Mouse (Mus musculus) MEL (cell line): ENCODE measurements around the gene Top3a. TPM values are rescaled to one million over a fixed set of nuclear protein-coding genes. Genes with fewer than 3 reads are reported as not detected.

ENCODE experiments used
- DNase-seq: peaks from one replicate; pipeline ENCODE4 v3.0.0; 2011; ENCODE audit warnings: low read depth, low spot score
- H3K27ac ChIP-seq: 2 replicates; pipeline ENCODE4 v1.5.1; 2012; ENCODE audit warnings: low read depth, mild to moderate bottlenecking, control low read depth, low read length, moderate library complexity; ENCODE audit not compliant: control insufficient read depth
- H3K27me3 ChIP-seq, 2 experiments: fragments of 150-350 bp in 1 of 2; sonication (generic) in 1 of 2; 2 replicates each; pipeline ENCODE4 v1.6.1; 2012; ENCODE audit warnings: low read length in 2 of 2, mild to moderate bottlenecking in 2 of 2, improper control_type of control experiment in 1 of 2, moderate library complexity in 1 of 2; ENCODE audit not compliant: insufficient read depth in 2 of 2, control insufficient read depth in 1 of 2
- H3K36me3 ChIP-seq, 2 experiments: 2 replicates each; pipeline ENCODE4 v1.6.1; 2012 to 2014; ENCODE audit warnings: low read length in 2 of 2, improper control_type of control experiment in 1 of 2, inconsistent platforms in 1 of 2, mild to moderate bottlenecking in 1 of 2; ENCODE audit not compliant: insufficient read depth in 2 of 2, control insufficient read depth in 1 of 2
- H3K4me1 ChIP-seq, 2 experiments: fragments of 150-350 bp in 1 of 2; sonication (generic) in 1 of 2; 2 replicates each; pipeline ENCODE4 v1.6.1; 2012; ENCODE audit warnings: low read length in 2 of 2, improper control_type of control experiment in 1 of 2, mild to moderate bottlenecking in 1 of 2; ENCODE audit not compliant: insufficient read depth in 2 of 2, control insufficient read depth in 1 of 2
- H3K4me3 ChIP-seq, 2 experiments: fragments of 150-350 bp in 1 of 2; sonication (generic) in 1 of 2; 2 replicates each; pipeline ENCODE4 v1.5.1; 2012; ENCODE audit warnings: low read depth in 2 of 2, low read length in 2 of 2, mild to moderate bottlenecking in 2 of 2, moderate library complexity in 2 of 2, control low read depth in 1 of 2, improper control_type of control experiment in 1 of 2; ENCODE audit not compliant: control insufficient read depth in 1 of 2, insufficient read depth in 1 of 2
- H3K79me2 ChIP-seq: 2 replicates; pipeline ENCODE4 v1.6.1; 2012; ENCODE audit warnings: mild to moderate bottlenecking, low read length, moderate library complexity; ENCODE audit not compliant: control insufficient read depth, poor library complexity, insufficient read depth
- H3K9ac ChIP-seq: 2 replicates; pipeline ENCODE4 v1.6.1; 2012; ENCODE audit warnings: low read depth, mild to moderate bottlenecking, control low read depth, low read length, moderate library complexity; ENCODE audit not compliant: control insufficient read depth, poor library complexity, severe bottlenecking
- H3K9me3 ChIP-seq: fragments of 150-350 bp; sonication (generic); replicated peaks from 2 replicates; pipeline ENCODE4 v1.6.1; 2012; ENCODE audit warnings: mild to moderate bottlenecking, low read length, improper control_type of control experiment, moderate library complexity; ENCODE audit not compliant: insufficient read depth
- BHLHE40 ChIP-seq: IDR thresholded peaks from 2 replicates; pipeline ENCODE4 v1.6.1; 2012; ENCODE audit warnings: low read depth, mild to moderate bottlenecking, inconsistent platforms, low read length, improper control_type of control experiment, borderline replicate concordance
- CHD1 ChIP-seq: IDR thresholded peaks from 2 replicates; pipeline ENCODE4 v1.6.1; 2012; ENCODE audit warnings: low read depth, mild to moderate bottlenecking, inconsistent platforms, low read length, improper control_type of control experiment
- CTCF ChIP-seq, 3 experiments: IDR thresholded peaks in 2 of 3; conservative IDR thresholded peaks in 1 of 3; 2 replicates each; pipeline ENCODE4 v1.5.1; 2011 to 2012; ENCODE audit warnings: low read length in 3 of 3, low read depth in 2 of 3, mild to moderate bottlenecking in 2 of 3, improper control_type of control experiment in 1 of 3, inconsistent platforms in 1 of 3, mixed read lengths in 1 of 3, moderate library complexity in 1 of 3; ENCODE audit not compliant: control insufficient read depth in 1 of 3, insufficient read depth in 1 of 3, poor library complexity in 1 of 3, severe bottlenecking in 1 of 3
- E2F4 ChIP-seq: IDR thresholded peaks from 2 replicates; pipeline ENCODE4 v1.6.1; 2011; ENCODE audit warnings: low read depth, low read length, improper control_type of control experiment, borderline replicate concordance
- ELF1 ChIP-seq: IDR thresholded peaks from 2 replicates; pipeline ENCODE4 v1.6.1; 2014; ENCODE audit warnings: low read depth, mild to moderate bottlenecking, inconsistent platforms, low read length, improper control_type of control experiment, moderate library complexity
- ETS1 ChIP-seq: IDR thresholded peaks from 2 replicates; pipeline ENCODE4 v1.6.1; 2012; ENCODE audit warnings: low read depth, mild to moderate bottlenecking, inconsistent platforms, low read length, improper control_type of control experiment, moderate library complexity
- GABPA ChIP-seq: IDR thresholded peaks from 2 replicates; pipeline ENCODE4 v1.6.1; 2012; ENCODE audit warnings: low read depth, mild to moderate bottlenecking, inconsistent platforms, low read length, improper control_type of control experiment, moderate library complexity
- GATA1 ChIP-seq: IDR thresholded peaks from 2 replicates; pipeline ENCODE4 v1.6.1; 2011; ENCODE audit warnings: low read depth, low read length, improper control_type of control experiment
- HCFC1 ChIP-seq: IDR thresholded peaks from 2 replicates; pipeline ENCODE4 v1.6.1; 2012; ENCODE audit warnings: low read depth, mild to moderate bottlenecking, inconsistent platforms, low read length, improper control_type of control experiment, moderate library complexity
- KAT2A ChIP-seq: conservative IDR thresholded peaks from 2 replicates; pipeline ENCODE4 v1.6.1; 2012; ENCODE audit warnings: low read depth, low read length, improper control_type of control experiment, inconsistent platforms
- MAFK ChIP-seq: IDR thresholded peaks from 2 replicates; pipeline ENCODE4 v1.6.1; 2011; ENCODE audit warnings: low read depth, mild to moderate bottlenecking, low read length, improper control_type of control experiment, borderline replicate concordance
- MAX ChIP-seq: IDR thresholded peaks from 2 replicates; pipeline ENCODE4 v1.6.1; 2011; ENCODE audit warnings: low read length, improper control_type of control experiment
- MEF2A ChIP-seq: IDR thresholded peaks from 2 replicates; pipeline ENCODE4 v1.6.1; 2014; ENCODE audit warnings: low read depth, mild to moderate bottlenecking, inconsistent platforms, low read length, improper control_type of control experiment; ENCODE audit not compliant: poor library complexity, insufficient replicate concordance, severe bottlenecking; ENCODE audit errors: extremely low read depth
- MXI1 ChIP-seq: IDR thresholded peaks from 2 replicates; pipeline ENCODE4 v1.6.1; 2011; ENCODE audit warnings: mild to moderate bottlenecking, low read depth, low read length, improper control_type of control experiment
- MYC ChIP-seq: IDR thresholded peaks from 2 replicates; pipeline ENCODE4 v1.6.1; 2011; ENCODE audit warnings: low read depth, mild to moderate bottlenecking, low read length, improper control_type of control experiment, moderate library complexity
- NELFE ChIP-seq: IDR thresholded peaks from 2 replicates; pipeline ENCODE4 v1.6.1; 2011; ENCODE audit warnings: low read depth, low read length, improper control_type of control experiment
- POLR2A ChIP-seq, 2 experiments: IDR thresholded peaks; 2 replicates each; pipeline ENCODE4 v1.6.1; 2011 to 2012; ENCODE audit warnings: low read length in 2 of 2, mild to moderate bottlenecking in 2 of 2, control low read depth in 1 of 2, improper control_type of control experiment in 1 of 2, low read depth in 1 of 2, moderate library complexity in 1 of 2; ENCODE audit not compliant: control insufficient read depth in 1 of 2, insufficient read depth in 1 of 2, poor library complexity in 1 of 2
- POLR2AphosphoS2 ChIP-seq: IDR thresholded peaks from 2 replicates; pipeline ENCODE4 v1.6.1; 2011; ENCODE audit warnings: low read length, improper control_type of control experiment
- RAD21 ChIP-seq: IDR thresholded peaks from 2 replicates; pipeline ENCODE4 v1.6.1; 2011; ENCODE audit warnings: mild to moderate bottlenecking, low read depth, low read length, improper control_type of control experiment
- RCOR1 ChIP-seq: IDR thresholded peaks from 2 replicates; pipeline ENCODE4 v1.6.1; 2012; ENCODE audit warnings: low read depth, mild to moderate bottlenecking, inconsistent platforms, low read length, improper control_type of control experiment
- SIN3A ChIP-seq: IDR thresholded peaks from 2 replicates; pipeline ENCODE4 v1.6.1; 2012; ENCODE audit warnings: low read length, improper control_type of control experiment, inconsistent platforms
- SMC3 ChIP-seq: IDR thresholded peaks from 2 replicates; pipeline ENCODE4 v1.6.1; 2011; ENCODE audit warnings: low read depth, low read length, improper control_type of control experiment
- TAL1 ChIP-seq: IDR thresholded peaks from 2 replicates; pipeline ENCODE4 v1.6.1; 2012; ENCODE audit warnings: mild to moderate bottlenecking, inconsistent platforms, low read length, moderate library complexity, mixed read lengths
- TCF12 ChIP-seq: IDR thresholded peaks from 2 replicates; pipeline ENCODE4 v1.6.1; 2014; ENCODE audit warnings: low read depth, mild to moderate bottlenecking, inconsistent platforms, low read length, improper control_type of control experiment, moderate library complexity
- USF1 ChIP-seq: IDR thresholded peaks from 2 replicates; pipeline ENCODE4 v1.6.1; 2014; ENCODE audit warnings: low read depth, mild to moderate bottlenecking, inconsistent platforms, low read length, improper control_type of control experiment, moderate library complexity
- USF2 ChIP-seq, 2 experiments: IDR thresholded peaks; 2 replicates each; pipeline ENCODE4 v1.6.1; 2011 to 2012; ENCODE audit warnings: improper control_type of control experiment in 2 of 2, low read length in 2 of 2, borderline replicate concordance in 1 of 2, inconsistent platforms in 1 of 2, low read depth in 1 of 2, mild to moderate bottlenecking in 1 of 2; ENCODE audit not compliant: insufficient read depth in 1 of 2
- ZC3H11A ChIP-seq: IDR thresholded peaks from 2 replicates; pipeline ENCODE4 v1.6.1; 2012; ENCODE audit warnings: low read depth, mild to moderate bottlenecking, inconsistent platforms, low read length, improper control_type of control experiment
- ZMIZ1 ChIP-seq: IDR thresholded peaks from 2 replicates; pipeline ENCODE4 v1.6.1; 2012; ENCODE audit warnings: low read depth, mild to moderate bottlenecking, inconsistent platforms, low read length, improper control_type of control experiment, moderate library complexity
- ZNF384 ChIP-seq: IDR thresholded peaks from 2 replicates; pipeline ENCODE4 v1.6.1; 2012; ENCODE audit warnings: low read depth, mild to moderate bottlenecking, inconsistent platforms, low read length, improper control_type of control experiment
- polyA plus RNA-seq, 2 experiments: library from polyadenylated mRNA; stranded (reverse) in 1 of 2; unstranded in 1 of 2; fragments of >175 nt in 1 of 2; fragments of >200 nt in 1 of 2; gene quantifications; 2 replicates each; pipeline versions ENCODE4 v1.2.1 to v1.2.4; 2012; ENCODE audit warnings: low replicate concordance in 2 of 2, low read depth in 1 of 2; ENCODE audit not compliant: insufficient read length in 2 of 2, insufficient read depth in 1 of 2, missing spikeins in 1 of 2
- total RNA-seq: library from RNA; depleted of rRNA; stranded (reverse); fragments of 300-350 nt; gene quantifications from 2 replicates; pipeline ENCODE4 v1.2.3, GENCODE M21; 2012

Gene Top3a
- total and polyA plus RNA-seq, 3 experiments: 17.7 to 18.4 TPM; not detected in 1

DNA sequence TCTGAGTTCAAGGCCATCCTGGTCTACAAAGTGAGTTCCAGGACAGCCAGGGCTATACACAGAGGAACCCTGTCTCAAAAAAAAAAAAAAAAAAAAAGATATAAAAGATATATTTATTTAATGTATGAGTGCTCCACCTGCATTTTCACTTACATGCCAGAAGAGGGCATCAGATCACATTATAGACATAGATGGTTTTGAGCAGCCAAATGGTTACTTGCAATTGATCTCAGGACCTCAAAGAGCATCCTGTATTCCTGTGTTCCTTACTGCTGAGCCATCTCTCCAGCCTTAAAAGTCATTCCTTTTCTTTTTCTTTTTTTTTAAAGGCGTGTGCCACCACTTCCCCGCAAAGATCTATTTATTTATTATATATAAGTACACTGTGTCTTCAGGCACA is 79.6 kb downstream of the Top3a start:
- peak; percentile 78 for DNase-seq
- peak; percentile 62; the same call in 1 of the 2 replicates for TF ChIP-seq SIN3A
- no peak; the same call in 1 of the 2 replicates for TF ChIP-seq MXI1
- peak; percentile 68 for TF ChIP-seq RAD21
- TF ChIP-seq SMC3: peak; percentile 76
- no peak for TF ChIP-seq USF2 (IDR thresholded peaks at IDR 0.05; ENCODE audit: borderline replicate concordance in 1 of 2, insufficient read depth in 1 of 2, low read depth in 1 of 2, low read length in 2 of 2)
- TF ChIP-seq ZNF384: peak; percentile 92
- TF ChIP-seq ZMIZ1: no peak
- TF ChIP-seq ETS1: 0 out of 2 replicates have a peak, but pooled peaks have one; percentile 8
- no peak for TF ChIP-seq GATA1
- no peak for TF ChIP-seq BHLHE40
- TF ChIP-seq USF1: no peak
- peak; percentile 61 for TF ChIP-seq HCFC1
- TF ChIP-seq GABPA: no peak
- peak; percentile 41 to 69 (median 54); a peak in 5 of 6 replicates for TF ChIP-seq CTCF (IDR thresholded peaks at IDR 0.05 in 2 of 3, conservative IDR thresholded peaks at IDR 0.05 in 1 of 3; ENCODE audit: control insufficient read depth in 1 of 3, insufficient read depth in 1 of 3, low read depth in 2 of 3, low read length in 3 of 3, poor library complexity in 1 of 3, severe bottlenecking in 1 of 3)
- no peak for TF ChIP-seq RCOR1
- peak; percentile 73 for TF ChIP-seq ZC3H11A
- no peak for TF ChIP-seq E2F4
- no peak for TF ChIP-seq POLR2A (IDR thresholded peaks at IDR 0.05; ENCODE audit: control insufficient read depth in 1 of 2, insufficient read depth in 1 of 2, low read depth in 1 of 2, low read length in 2 of 2, poor library complexity in 1 of 2)
- no peak for TF ChIP-seq NELFE
- TF ChIP-seq MYC: peak; percentile 48; the same call in 1 of the 2 replicates
- TF ChIP-seq CHD1: no peak

DNA sequence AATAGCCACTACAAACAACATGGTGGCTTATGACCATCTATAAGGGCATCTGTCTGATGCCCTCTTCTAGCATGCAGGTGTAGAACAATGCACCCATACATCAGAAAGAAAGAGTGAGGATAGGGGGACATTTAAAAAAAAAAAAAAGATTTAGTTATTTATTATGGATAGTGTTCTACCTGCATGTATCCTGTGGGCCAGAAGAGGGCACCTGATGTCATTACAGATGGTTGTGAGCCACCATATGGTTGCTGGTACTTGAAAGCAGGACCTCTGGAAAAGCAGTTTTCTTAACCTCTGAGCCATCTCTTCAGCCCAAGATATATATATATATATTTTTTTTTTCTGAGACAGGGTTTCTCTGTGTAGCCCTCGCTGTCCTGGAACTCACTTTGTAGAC is 81.0 kb downstream of the Top3a start:
- H3K9ac ChIP-seq: no peak overlapping the region
- H3K27ac ChIP-seq: no peak overlapping the region
- peaks cover 4% of the 10 kb centered on the region; the same call in 1 of the 2 replicates for H3K79me2 ChIP-seq
- H3K27me3 ChIP-seq: peaks cover 3 to 6% of the 10 kb centered on the region in 2 experiments; a peak in 3 of 4 replicates
- H3K4me1 ChIP-seq: peaks cover 8 to 15% of the 10 kb centered on the region in 2 experiments
- peaks cover 0 to 9% of the 10 kb centered on the region in 2 experiments; a peak in 2 of 4 replicates for H3K36me3 ChIP-seq
- no peak overlapping the region for H3K4me3 ChIP-seq
- H3K9me3 ChIP-seq: no peaks in the 10 kb centered on the region
- peak; percentile 46 for DNase-seq
- TF ChIP-seq MAFK (no peak), GABPA (no peak), GATA1 (no peak), KAT2A (no peak), POLR2AphosphoS2 (no peak), ZNF384 (peak; percentile 68), E2F4 (no peak), MEF2A (no peak), TAL1 (no peak), TCF12 (no peak), SMC3 (peak; percentile 45), POLR2A (IDR thresholded peaks at IDR 0.05; ENCODE audit: control insufficient read depth in 1 of 2, insufficient read depth in 1 of 2, low read depth in 1 of 2, low read length in 2 of 2, poor library complexity in 1 of 2) (no peak), HCFC1 (no peak), ETS1 (no peak), USF1 (no peak), BHLHE40 (no peak), ELF1 (no peak), RCOR1 (no peak), ZMIZ1 (no peak), MAX (no peak), ZC3H11A (0 out of 2 replicates have a peak, but pooled peaks have one; percentile 16)

More for the DNA sequence above, 79.6 kb downstream of the Top3a start:
- peaks cover 4% of the 10 kb centered on the region; the same call in 1 of the 2 replicates for H3K79me2 ChIP-seq
- H3K36me3 ChIP-seq: peaks cover 0 to 10% of the 10 kb centered on the region in 2 experiments; a peak in 2 of 4 replicates
- H3K4me1 ChIP-seq: peaks cover 8 to 16% of the 10 kb centered on the region in 2 experiments
- no peak overlapping the region for H3K27ac ChIP-seq
- peaks cover 0 to 4% of the 10 kb centered on the region in 2 experiments; a peak in 1 of 4 replicates for H3K27me3 ChIP-seq
- no peaks in the 10 kb centered on the region for H3K9me3 ChIP-seq
- no peak overlapping the region for H3K9ac ChIP-seq
- no peak overlapping the region for H3K4me3 ChIP-seq
